Mouse (Mus musculus): ENCODE measurements around the gene Hoxd1.
A peak's percentile ranks its signal among the peaks of the same experiment; 100 is the strongest.

Hoxd1 gene

GRCm38 (mm10) chr2:74762522-74763244, at the start of gene Hoxd1:
TSS of gene Hoxd1 (plus strand) at chr2:74762980.
- peak; percentile 51 to 78 for DNase-seq (ENCODE audit: inconsistent age in 2 of 2, low spot score in 1 of 2)

GRCm38 (mm10) chr2:74713239-74714150, 49.3 kb upstream of the Hoxd1 start:
- peak in 1 of 2 experiments; percentile 65 for DNase-seq (ENCODE audit: inconsistent age in 2 of 2, low spot score in 1 of 2)

- DNase-seq (ENCODE audit: inconsistent age in 2 of 2, low spot score in 1 of 2), result peak; percentile 52 to 83
Observed at GRCm38 (mm10) chr2:74714156-74714789, 48.5 kb upstream of the Hoxd1 start.

- peak; percentile 73 to 89 for DNase-seq (ENCODE audit: inconsistent age in 2 of 2, low spot score in 1 of 2)
Observed at GRCm38 (mm10) chr2:74714881-74715280, 47.9 kb upstream of the Hoxd1 start.

GRCm38 (mm10) chr2:74715504-74716241, 47.1 kb upstream of the Hoxd1 start:
- DNase-seq (ENCODE audit: inconsistent age in 2 of 2, low spot score in 1 of 2), result peak; percentile 94 to 98

GRCm38 (mm10) chr2:74720384-74720783, 42.4 kb upstream of the Hoxd1 start:
- DNase-seq (ENCODE audit: inconsistent age in 2 of 2, low spot score in 1 of 2), result no peak

- no peak for DNase-seq (ENCODE audit: inconsistent age in 2 of 2, low spot score in 1 of 2)
Observed at GRCm38 (mm10) chr2:74720955-74721491, 41.8 kb upstream of the Hoxd1 start.

GRCm38 (mm10) chr2:74721882-74722281, 40.9 kb upstream of the Hoxd1 start:
- DNase-seq (ENCODE audit: inconsistent age in 2 of 2, low spot score in 1 of 2), result no peak

GRCm38 (mm10) chr2:74722949-74723348, 39.8 kb upstream of the Hoxd1 start:
- no peak for DNase-seq (ENCODE audit: inconsistent age in 2 of 2, low spot score in 1 of 2)

- no peak for DNase-seq (ENCODE audit: inconsistent age in 2 of 2, low spot score in 1 of 2)
Observed at GRCm38 (mm10) chr2:74724244-74725015, 38.4 kb upstream of the Hoxd1 start.

GRCm38 (mm10) chr2:74725171-74725570, 37.6 kb upstream of the Hoxd1 start:
- no peak for DNase-seq (ENCODE audit: inconsistent age in 2 of 2, low spot score in 1 of 2)

GRCm38 (mm10) chr2:74726551-74726950, 36.2 kb upstream of the Hoxd1 start, which contains the start of gene Gm28230:
TSS of gene Gm28230 (plus strand) at chr2:74726728.
- peak in 1 of 2 experiments; percentile 69 for DNase-seq (ENCODE audit: inconsistent age in 2 of 2, low spot score in 1 of 2)

GRCm38 (mm10) chr2:74726973-74727639, 35.7 kb upstream of the Hoxd1 start:
- no peak for DNase-seq (ENCODE audit: inconsistent age in 2 of 2, low spot score in 1 of 2)

- DNase-seq (ENCODE audit: inconsistent age in 2 of 2, low spot score in 1 of 2), result no peak
Observed at GRCm38 (mm10) chr2:74727640-74728302, 35.0 kb upstream of the Hoxd1 start.

GRCm38 (mm10) chr2:74728303-74728680, 34.5 kb upstream of the Hoxd1 start:
- no peak for DNase-seq (ENCODE audit: inconsistent age in 2 of 2, low spot score in 1 of 2)

GRCm38 (mm10) chr2:74730331-74730730, 32.4 kb upstream of the Hoxd1 start:
- no peak for DNase-seq (ENCODE audit: inconsistent age in 2 of 2, low spot score in 1 of 2)

GRCm38 (mm10) chr2:74731055-74731454, 31.7 kb upstream of the Hoxd1 start:
- no peak for DNase-seq (ENCODE audit: inconsistent age in 2 of 2, low spot score in 1 of 2)

GRCm38 (mm10) chr2:74731799-74732512, 30.8 kb upstream of the Hoxd1 start:
- DNase-seq (ENCODE audit: inconsistent age in 2 of 2, low spot score in 1 of 2), result no peak

Measured in adrenal gland, adult (tissue).